Mouse (Mus musculus) liver, embryonic 18 days (tissue): ENCODE data around the gene Pex6. TPM values are rescaled to one million over a fixed set of nuclear protein-coding genes. Genes with fewer than 3 reads are reported as not detected.

Experiments
- polyA plus RNA-seq: library from polyadenylated mRNA; depleted of rRNA; stranded (reverse); fragments of >200 nt; gene quantifications from 2 replicates; pipeline ENCODE4 v1.2.3, GENCODE M21; 2012; rRNA removed

The Pex6 gene
- polyA plus RNA-seq: 16.1 and 19.7 TPM in 2 replicates

GRCm38 (mm10) chr17:46710959-46711597 lies at the start of gene Pex6:
Gene Pex6 (plus strand): TSS chr17:46711463.

GRCm38 (mm10) chr17:46673850-46674529 lies 37.3 kb upstream of the Pex6 start, which contains the start of gene Rrp36:
Gene Rrp36 (minus strand): TSS chr17:46674352.

GRCm38 (mm10) chr17:46678416-46678815 lies 32.8 kb upstream of the Pex6 start, which contains the start of gene Mea1:
Gene Mea1 (plus strand): TSS chr17:46678793.

GRCm38 (mm10) chr17:46680760-46681373 lies 30.4 kb upstream of the Pex6 start, which contains the start of gene Klhdc3:
Gene Klhdc3 (minus strand): TSS chr17:46680914.

GRCm38 (mm10) chr17:46704887-46705835 lies 6.1 kb upstream of the Pex6 start, which contains the start of gene Ppp2r5d:
Gene Ppp2r5d (minus strand): TSS chr17:46705111.

GRCm38 (mm10) chr17:46728904-46729318 lies 17.6 kb downstream of the Pex6 start, which contains the start of gene Gnmt:
Gene Gnmt (minus strand): TSS chr17:46729168.

GRCm38 (mm10) chr17:46751794-46752556 lies 40.7 kb downstream of the Pex6 start, which contains the start of gene Cnpy3:
Gene Cnpy3 (minus strand): TSS chr17:46752214.

GRCm38 (mm10) chr17:46763544-46763943 lies 52.3 kb downstream of the Pex6 start, which contains the start of gene Ptcra:
Gene Ptcra (minus strand): TSS chr17:46763712.

GRCm38 (mm10) chr17:46772404-46773277 lies 61.4 kb downstream of the Pex6 start, which contains the start of gene 2310039H08Rik:
Gene 2310039H08Rik (plus strand): TSS chr17:46772635.

Other genes with a start within 250 kb of the Pex6 start
- 0.01 TPM in 2 replicates for gene Ttbk1, start 223.8 kb upstream of the Pex6 start, polyA plus RNA-seq
- 6.1 TPM in 2 replicates for gene Dnph1, start 214.8 kb upstream of the Pex6 start, polyA plus RNA-seq
- 2.0 and 2.2 TPM in 2 replicates for gene Cul9, start 165.1 kb upstream of the Pex6 start, polyA plus RNA-seq
- 14.0 and 15.7 TPM in 2 replicates for gene Srf, start 155.3 kb upstream of the Pex6 start, polyA plus RNA-seq
- gene Ptk7, start 82.0 kb upstream of the Pex6 start, polyA plus RNA-seq: 3.5 and 4.6 TPM in 2 replicates
- 12.9 and 13.6 TPM in 2 replicates for gene Klc4, start 65.4 kb upstream of the Pex6 start, polyA plus RNA-seq
- gene Mrpl2, start 65.2 kb upstream of the Pex6 start, polyA plus RNA-seq: 33.0 and 36.6 TPM in 2 replicates
- 11.3 and 14.8 TPM in 2 replicates for gene Cul7, start 61.1 kb upstream of the Pex6 start, polyA plus RNA-seq
- gene Rrp36, start 37.1 kb upstream of the Pex6 start, polyA plus RNA-seq: 19.6 and 20.9 TPM in 2 replicates
- 34.5 and 36.5 TPM in 2 replicates for gene Mea1, start 32.7 kb upstream of the Pex6 start, polyA plus RNA-seq
- 33.1 and 33.8 TPM in 2 replicates for gene Klhdc3, start 30.5 kb upstream of the Pex6 start, polyA plus RNA-seq
- 18.2 and 20.0 TPM in 2 replicates for gene Ppp2r5d, start 6.4 kb upstream of the Pex6 start, polyA plus RNA-seq
- 352 and 359 TPM in 2 replicates for gene Gnmt, start 17.7 kb downstream of the Pex6 start, polyA plus RNA-seq
- gene Cnpy3, start 40.8 kb downstream of the Pex6 start, polyA plus RNA-seq: 19.2 and 20.6 TPM in 2 replicates
- gene Ptcra, start 52.2 kb downstream of the Pex6 start, polyA plus RNA-seq: 0.02 and 0.07 TPM in 2 replicates
- 113 and 120 TPM in 2 replicates for gene 2310039H08Rik, start 61.2 kb downstream of the Pex6 start, polyA plus RNA-seq
- 38.3 and 40.8 TPM in 2 replicates for gene Rpl7l1, start 71.2 kb downstream of the Pex6 start, polyA plus RNA-seq
- 2.2 and 2.3 TPM in 2 replicates for gene Bicral, start 147.0 kb downstream of the Pex6 start, polyA plus RNA-seq
- 9.9 and 10.6 TPM in 2 replicates for gene Tbcc, start 179.2 kb downstream of the Pex6 start, polyA plus RNA-seq
- gene Prph2, start 199.0 kb downstream of the Pex6 start, polyA plus RNA-seq: not detected in 2 replicates